Mouse (Mus musculus) C2C12 (cell line): ENCODE measurements around the gene Slc22a14. TPM values are rescaled to one million over a fixed set of nuclear protein-coding genes. Genes with fewer than 3 reads are reported as not detected.

Experiments used
- H3K27me3 ChIP-seq: one replicate; pipeline ENCODE4 v1.6.1; 2011; ENCODE audit not compliant: control insufficient read depth, insufficient read depth, insufficient read length
- H3K36me3 ChIP-seq: one replicate; pipeline ENCODE4 v1.6.1; 2011; ENCODE audit not compliant: control insufficient read depth, insufficient read depth
- H3K4me3 ChIP-seq: one replicate; pipeline ENCODE4 v1.5.1; 2011; ENCODE audit warnings: mild to moderate bottlenecking, control low read depth; ENCODE audit not compliant: poor library complexity, insufficient read depth, severe bottlenecking
- H3K79me2 ChIP-seq: one replicate; pipeline ENCODE4 v1.6.1; 2011; ENCODE audit not compliant: control insufficient read depth, insufficient read depth
- H3K79me3 ChIP-seq: one replicate; pipeline ENCODE4 v1.6.1; 2011; ENCODE audit warnings: low read depth, control low read depth
- H3ac ChIP-seq: one replicate; pipeline ENCODE3; 2011; ENCODE audit warnings: low read depth; ENCODE audit not compliant: control insufficient read depth, insufficient read length
- CEBPB ChIP-seq: IDR thresholded peaks from one replicate; pipeline ENCODE4 v1.6.1; 2011; ENCODE audit warnings: low read depth, mild to moderate bottlenecking, control low read depth, moderate library complexity
- CTCF ChIP-seq: IDR thresholded peaks from one replicate; pipeline ENCODE4 v1.5.1; 2011; ENCODE audit not compliant: control insufficient read depth, insufficient read depth, insufficient read length
- FOSL1 ChIP-seq: IDR thresholded peaks from one replicate; pipeline ENCODE4 v1.8.0; 2011; ENCODE audit warnings: mild to moderate bottlenecking, low read length; ENCODE audit not compliant: poor library complexity, insufficient read depth, severe bottlenecking
- MAX ChIP-seq: IDR thresholded peaks from one replicate; pipeline ENCODE4 v1.6.1; 2011; ENCODE audit warnings: mild to moderate bottlenecking, control low read depth
- MYOD1 ChIP-seq: IDR thresholded peaks from one replicate; pipeline ENCODE4 v1.6.1; 2011; ENCODE audit warnings: low read depth; ENCODE audit not compliant: control insufficient read depth, insufficient read length
- MYOG ChIP-seq: IDR thresholded peaks from one replicate; pipeline ENCODE4 v1.6.1; 2011; ENCODE audit not compliant: control insufficient read depth, insufficient read length; ENCODE audit errors: extremely low read depth
- USF1 ChIP-seq: IDR thresholded peaks from one replicate; pipeline ENCODE4 v1.6.1; 2011; ENCODE audit warnings: low read depth, mild to moderate bottlenecking, control low read depth, moderate library complexity
- polyA plus RNA-seq: library from polyadenylated mRNA; unstranded; fragments of >200 nt; fragmentation: generic; extraction: Trizol; gene quantifications from one replicate; pipeline ENCODE4 v1.2.1, GENCODE M21; 2012; ENCODE audit warnings: missing spikeins

Slc22a14 gene
- polyA plus RNA-seq, 1 experiment, result not detected

GRCm38 (mm10) chr9:119340909-119341816, 24.2 kb downstream of the Slc22a14 start, which contains the start of gene Myd88:
TSS of gene Myd88 (minus strand) at chr9:119341411.
- H3K36me3 ChIP-seq, result peaks cover 9% of the 10 kb centered on the region
- H3K79me3 ChIP-seq, result peaks cover 5% of the 10 kb centered on the region
- peak within 1 kb of the TSS; percentile 45 for H3K4me3 ChIP-seq
- H3K79me2 ChIP-seq, result peaks cover 7% of the 10 kb centered on the region
- no peaks in the 10 kb centered on the region for H3K27me3 ChIP-seq
- no peak for TF ChIP-seq USF1
- TF ChIP-seq MYOG, result no peak
- TF ChIP-seq MYOD1, result no peak
- no peak for TF ChIP-seq CTCF
- TF ChIP-seq FOSL1, result no peak
- peak; percentile 91 for TF ChIP-seq CEBPB
- peak within 1 kb of the TSS; percentile 73 for H3ac ChIP-seq

- peaks cover 7% of the 10 kb centered on the region for H3K79me2 ChIP-seq
- H3K79me3 ChIP-seq, result peaks cover 5% of the 10 kb centered on the region
- no peaks in the 10 kb centered on the region for H3K27me3 ChIP-seq
- H3ac ChIP-seq, result peak overlapping the region; percentile 59
- TF ChIP-seq FOSL1 (no peak), MAX (no peak), USF1 (no peak), CTCF (no peak), MYOG (no peak), CEBPB (no peak), MYOD1 (no peak)
- peaks cover 9% of the 10 kb centered on the region for H3K36me3 ChIP-seq
- peak overlapping the region; percentile 48 for H3K4me3 ChIP-seq
These were observed 25.2 kb downstream of the Slc22a14 start for GRCm38 (mm10) chr9:119340212-119340580.

DNA sequence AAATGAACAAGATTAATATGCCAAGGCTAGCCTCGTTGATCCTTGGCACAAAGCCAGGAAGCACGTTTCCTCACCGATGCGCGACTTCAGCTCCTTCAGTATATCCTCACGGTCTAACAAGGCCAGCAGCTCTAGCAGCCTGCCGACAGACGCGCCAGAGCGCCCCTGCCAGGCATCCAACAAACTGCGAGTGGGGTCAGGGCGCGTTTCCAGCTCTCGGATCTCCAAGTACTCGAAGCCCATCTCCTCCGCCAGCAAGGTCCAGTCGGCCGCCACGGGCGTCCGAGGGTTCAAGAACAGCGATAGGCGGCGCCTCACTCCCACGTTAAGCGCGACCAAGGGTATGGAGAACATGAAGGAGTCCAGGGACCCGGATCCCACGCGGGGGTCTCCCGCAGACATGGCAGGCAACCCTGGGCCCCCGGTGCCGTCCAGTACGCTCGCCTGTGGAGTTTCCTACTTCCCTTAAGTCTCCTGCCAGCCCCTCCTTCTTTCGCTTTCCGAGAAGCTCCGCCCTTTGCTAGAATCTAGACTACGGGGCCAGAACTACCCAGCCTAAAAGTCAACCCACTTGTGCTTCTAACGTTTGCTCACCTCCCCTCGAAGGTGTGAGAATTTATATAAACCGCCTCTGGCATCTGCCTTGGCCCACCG, 25.7 kb downstream of the Slc22a14 start, which contains the start of gene Acaa1a:
Gene Acaa1a (plus strand): TSS at position 119 of the 654 bp plus-strand sequence.
- H3ac ChIP-seq, result peak within 1 kb of the TSS; percentile 84
- H3K79me3 ChIP-seq, result peaks cover 5% of the 10 kb centered on the region
- H3K4me3 ChIP-seq, result peak within 1 kb of the TSS; percentile 48
- TF ChIP-seq CEBPB, result no peak
- no peak for TF ChIP-seq USF1
- no peak for TF ChIP-seq CTCF
- TF ChIP-seq FOSL1, result no peak
- no peak for TF ChIP-seq MYOG
- no peak for TF ChIP-seq MYOD1
- no peak for TF ChIP-seq MAX
- H3K27me3 ChIP-seq, result no peaks in the 10 kb centered on the region
- H3K79me2 ChIP-seq, result peaks cover 7% of the 10 kb centered on the region
- peaks cover 9% of the 10 kb centered on the region for H3K36me3 ChIP-seq

DNA sequence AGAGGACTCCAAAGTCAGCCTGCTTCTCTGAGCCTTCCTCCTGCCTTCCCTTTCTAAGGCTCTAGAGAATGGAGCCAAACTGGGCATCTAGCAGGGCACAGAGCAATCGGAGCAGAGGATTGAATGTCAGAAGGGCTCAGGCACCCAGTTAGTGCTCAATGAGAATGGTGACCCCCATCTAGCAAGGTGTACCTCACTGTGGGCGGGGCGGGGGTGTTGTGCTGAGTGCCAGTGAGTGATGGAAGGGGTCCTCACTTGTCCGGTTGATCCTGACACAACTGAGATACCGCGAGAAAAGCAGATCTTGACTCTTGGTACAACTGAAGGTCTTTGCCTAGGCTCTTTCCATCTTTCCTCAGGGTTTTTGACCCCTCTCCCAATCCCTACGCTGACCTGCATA, 26.2 kb downstream of the Slc22a14 start:
- H3K79me2 ChIP-seq, result peaks cover 7% of the 10 kb centered on the region
- peak overlapping the region; percentile 48 for H3K4me3 ChIP-seq
- H3K36me3 ChIP-seq, result peaks cover 9% of the 10 kb centered on the region
- peaks cover 5% of the 10 kb centered on the region for H3K79me3 ChIP-seq
- TF ChIP-seq MYOG (no peak), MYOD1 (no peak), MAX (no peak), USF1 (no peak), CEBPB (no peak), CTCF (no peak), FOSL1 (no peak)
- no peak overlapping the region for H3ac ChIP-seq
- no peaks in the 10 kb centered on the region for H3K27me3 ChIP-seq

DNA sequence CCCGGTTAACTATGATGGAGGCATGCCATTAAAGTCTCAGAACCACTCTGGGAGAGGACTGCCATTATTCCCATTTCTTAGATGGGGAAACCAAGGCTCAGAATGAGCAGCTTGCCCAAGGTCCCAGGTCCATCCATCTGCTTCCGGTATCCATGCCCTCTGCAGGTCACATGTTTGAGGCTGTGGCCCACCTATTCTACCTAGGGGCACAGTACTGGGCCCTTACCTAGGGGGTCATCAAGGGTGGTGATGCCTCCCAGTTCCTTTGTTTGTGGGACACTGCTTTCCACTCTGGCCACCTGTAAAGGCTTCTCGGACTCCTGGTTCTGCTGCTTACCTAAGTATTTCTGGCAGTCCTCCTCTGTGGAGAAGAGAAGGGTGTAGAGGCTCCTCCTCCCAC, 27.0 kb downstream of the Slc22a14 start:
- Histone ChIP-seq H3K36me3 (peaks cover 4% of the 10 kb centered on the region), H3K79me2 (peaks cover 7% of the 10 kb centered on the region), H3ac (no peak overlapping the region), H3K4me3 (no peak overlapping the region), H3K79me3 (peaks cover 5% of the 10 kb centered on the region), H3K27me3 (no peaks in the 10 kb centered on the region)
- TF ChIP-seq FOSL1 (no peak), CEBPB (no peak), CTCF (no peak), MAX (no peak), USF1 (no peak), MYOD1 (no peak), MYOG (no peak)
